Mouse (Mus musculus): ENCODE results near the gene Oca2.

The Oca2 gene

DNA sequence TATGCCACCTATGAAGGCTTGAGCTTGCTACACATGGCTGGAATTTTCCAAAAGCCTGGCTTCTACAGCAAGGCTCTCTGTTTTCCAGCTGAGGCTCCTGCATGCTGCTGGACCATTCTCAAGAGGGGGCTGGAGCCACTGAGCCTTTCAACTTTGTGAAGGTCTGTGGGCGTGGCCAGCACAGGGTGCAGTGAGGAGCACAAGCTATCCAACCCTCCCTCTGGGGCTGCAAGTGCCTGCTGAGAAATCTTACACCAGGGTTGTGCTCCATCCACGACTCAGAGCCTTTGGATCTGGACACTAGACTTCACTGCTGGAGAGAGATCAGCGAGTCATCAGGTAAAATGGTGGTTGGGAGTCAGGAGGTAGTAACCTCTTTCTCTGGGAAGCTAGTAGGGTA, at the start of gene Oca2:
Gene Oca2 (plus strand): TSS at position 218 of the 400 bp plus-strand sequence.
- no peak for DNase-seq (ENCODE audit: low read depth)

DNA sequence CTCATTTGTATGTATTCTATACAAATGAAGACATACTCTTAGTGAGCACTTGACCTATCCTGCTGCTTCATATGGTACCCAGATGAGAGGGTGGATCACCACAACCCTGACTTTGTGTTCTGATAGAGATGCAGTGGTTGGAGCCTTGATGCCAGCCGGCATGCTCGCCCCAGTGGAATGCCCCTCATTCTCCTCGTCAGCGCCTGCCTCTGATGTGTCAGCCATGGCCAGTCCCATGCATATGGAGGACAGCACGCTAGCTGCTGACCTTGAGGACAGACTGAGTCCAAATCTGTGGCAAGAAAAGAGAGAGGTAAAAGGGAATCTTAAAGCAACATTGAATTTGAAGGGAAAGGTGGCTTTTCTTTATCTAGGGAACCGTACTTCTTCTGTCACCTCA, 48.5 kb upstream of the Oca2 start:
- DNase-seq (ENCODE audit: low read depth) = no peak

DNA sequence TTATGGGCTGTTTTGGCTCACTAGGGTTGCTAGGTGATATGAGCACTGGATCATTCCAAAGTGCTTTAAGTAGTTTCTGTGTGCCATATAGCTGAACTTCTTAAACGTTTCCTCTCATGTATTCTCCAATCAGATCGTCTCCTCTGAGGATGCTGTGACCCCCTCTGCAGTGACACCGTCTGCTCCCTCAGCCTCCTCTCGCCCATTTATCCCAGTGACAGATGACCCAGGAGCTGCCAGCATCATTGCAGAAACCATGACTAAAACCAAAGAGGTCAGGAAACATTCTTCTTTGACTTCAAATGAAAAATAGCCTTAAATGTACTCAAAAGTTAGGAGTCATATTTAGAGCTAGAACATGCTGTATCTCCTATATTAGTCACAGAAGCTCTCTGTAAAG, 47.9 kb upstream of the Oca2 start:
- DNase-seq (ENCODE audit: low read depth) = no peak

DNA sequence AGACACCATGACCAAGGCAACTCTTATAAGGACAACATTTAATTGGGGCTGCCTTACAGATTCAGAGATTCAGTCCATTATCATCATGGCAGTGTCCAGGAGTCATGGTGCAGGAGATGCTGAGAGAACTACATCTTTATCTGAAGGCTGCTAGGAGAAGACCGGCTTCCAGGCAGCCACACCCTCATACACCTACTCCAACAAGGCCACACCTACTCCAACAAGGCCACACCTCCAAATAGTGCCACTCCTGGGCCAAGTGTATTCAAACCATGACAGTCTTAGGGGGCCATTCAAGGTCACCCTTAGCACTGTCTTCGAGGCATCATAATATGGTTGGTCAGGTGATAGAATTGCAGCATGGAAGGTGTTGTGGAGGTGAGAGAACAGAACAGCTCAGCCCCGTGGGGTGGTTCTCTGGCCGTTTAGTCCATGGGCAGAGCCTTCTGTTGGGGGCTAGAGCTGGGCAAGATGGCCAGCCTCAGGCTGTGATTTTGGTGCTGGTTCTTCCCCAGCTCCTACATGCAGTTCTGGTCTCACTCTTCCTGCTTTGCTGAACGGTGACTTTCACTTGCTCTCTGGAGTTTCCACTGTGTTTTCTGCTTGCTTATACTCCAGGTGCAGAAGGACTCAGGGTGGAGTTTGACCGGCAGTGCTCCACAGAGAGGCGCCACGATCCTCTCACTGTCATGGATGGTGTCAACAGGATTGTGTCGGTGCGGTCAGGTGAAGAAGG, 37.9 kb upstream of the Oca2 start:
- no peak for DNase-seq (ENCODE audit: low read depth)

DNA sequence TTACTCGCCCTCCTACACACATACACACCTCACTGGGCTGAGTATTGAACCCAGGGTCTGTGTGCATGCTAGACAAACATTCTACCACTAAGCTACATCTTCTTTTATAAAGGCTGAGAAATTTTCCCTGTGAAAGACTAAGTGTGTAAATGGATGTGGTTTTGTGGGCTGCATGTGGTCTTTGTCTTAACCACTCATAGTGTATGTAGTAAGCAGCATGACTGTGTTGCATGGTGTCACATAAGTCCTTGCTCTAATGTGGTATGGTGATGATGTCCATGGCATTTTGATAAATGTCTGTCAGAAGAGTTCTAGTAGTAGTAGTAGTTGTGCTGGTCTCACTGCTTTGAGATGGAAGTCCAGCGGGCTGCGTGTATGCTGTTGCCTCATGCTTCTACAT, 36.7 kb upstream of the Oca2 start:
- no peak for DNase-seq (ENCODE audit: low read depth)

DNA sequence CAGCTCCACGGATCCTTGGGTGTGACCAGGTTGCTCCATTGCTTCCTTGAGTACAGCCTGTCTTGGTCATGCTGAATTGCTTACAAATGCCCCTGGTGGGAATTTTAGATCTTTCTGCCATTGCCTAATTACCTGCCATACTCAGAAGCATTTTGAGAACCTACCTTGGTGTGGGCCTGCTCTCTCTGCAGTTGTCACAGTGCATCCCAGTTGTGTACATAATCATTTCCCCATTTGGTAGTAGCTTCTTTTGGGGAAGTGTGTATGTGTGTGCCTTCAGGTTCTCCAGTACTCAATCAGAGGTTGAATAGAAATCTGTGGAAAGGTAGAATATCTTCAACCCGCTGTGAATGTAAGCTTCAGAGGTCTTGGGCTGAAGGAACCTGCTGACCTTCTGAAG, 36.3 kb upstream of the Oca2 start:
- no peak for DNase-seq (ENCODE audit: low read depth)

DNA sequence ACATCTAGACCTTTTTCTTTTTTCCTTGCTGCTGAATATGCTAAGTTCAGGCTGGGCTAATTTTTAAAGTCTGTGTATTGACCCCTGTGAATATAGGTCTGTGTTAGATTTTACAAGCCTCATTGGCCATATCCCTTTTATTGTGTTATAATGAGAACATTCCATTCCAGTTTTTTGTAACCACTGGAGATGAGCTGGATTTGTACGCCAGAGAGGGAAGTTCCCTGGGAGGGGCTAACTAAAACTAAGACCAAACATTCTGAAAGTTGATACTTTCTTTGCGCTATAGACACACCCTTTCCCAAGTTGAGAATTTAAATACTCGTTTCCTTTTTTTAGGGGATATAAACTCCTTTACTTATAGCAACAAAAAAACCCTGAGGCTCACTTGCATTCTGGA, 34.7 kb upstream of the Oca2 start:
- no peak for DNase-seq (ENCODE audit: low read depth)

DNA sequence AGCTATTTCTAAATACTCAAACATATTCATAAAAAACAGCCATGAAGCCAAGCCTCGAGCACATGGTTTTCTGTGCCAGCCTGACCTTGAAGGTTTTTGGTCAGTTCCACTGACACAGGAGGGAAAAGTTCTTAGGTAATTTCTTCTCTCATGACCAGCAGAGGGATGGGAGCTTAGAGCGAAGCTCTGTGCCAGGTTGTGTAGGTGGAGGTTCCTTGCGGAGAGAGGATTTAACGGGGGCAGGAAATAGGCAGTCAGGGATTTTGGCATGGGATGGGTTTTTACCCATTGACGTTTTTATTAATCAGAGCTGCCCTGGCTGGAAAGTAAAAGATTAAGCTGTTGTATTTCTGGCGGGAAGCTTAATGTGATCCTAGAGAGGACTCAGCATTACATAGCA, 18.7 kb upstream of the Oca2 start:
- DNase-seq (ENCODE audit: low read depth) = no peak

DNA sequence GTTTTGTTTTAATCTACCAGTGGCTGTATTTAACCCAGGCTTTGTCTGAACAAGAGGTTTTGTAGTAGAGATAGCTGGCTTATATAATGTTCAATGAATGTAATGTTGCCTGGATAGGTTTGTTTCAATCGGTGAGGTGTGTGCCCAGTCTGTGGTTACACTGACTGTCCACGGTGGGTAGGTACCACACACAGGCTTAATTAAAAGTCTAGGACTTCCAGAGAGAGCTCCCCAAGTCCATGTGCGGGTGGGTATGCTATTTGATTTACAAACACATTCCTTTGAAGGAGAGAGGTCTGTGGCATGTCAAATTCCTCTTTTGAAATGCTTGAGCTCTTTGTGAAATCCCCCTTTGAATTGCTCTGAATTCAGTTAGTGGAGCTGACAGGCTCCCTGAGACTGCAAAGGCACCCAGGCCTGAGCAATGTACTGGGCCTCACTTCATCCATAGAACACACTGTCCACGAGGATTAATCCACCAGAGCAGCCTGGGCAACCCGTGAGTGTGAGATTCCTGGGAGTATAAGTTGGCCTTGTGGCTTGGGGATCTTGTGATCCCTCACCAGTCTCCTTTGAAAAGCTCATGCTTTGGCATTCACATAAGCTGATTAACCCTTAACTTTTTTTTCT, 3.7 kb upstream of the Oca2 start:
- no peak for DNase-seq (ENCODE audit: low read depth)

DNA sequence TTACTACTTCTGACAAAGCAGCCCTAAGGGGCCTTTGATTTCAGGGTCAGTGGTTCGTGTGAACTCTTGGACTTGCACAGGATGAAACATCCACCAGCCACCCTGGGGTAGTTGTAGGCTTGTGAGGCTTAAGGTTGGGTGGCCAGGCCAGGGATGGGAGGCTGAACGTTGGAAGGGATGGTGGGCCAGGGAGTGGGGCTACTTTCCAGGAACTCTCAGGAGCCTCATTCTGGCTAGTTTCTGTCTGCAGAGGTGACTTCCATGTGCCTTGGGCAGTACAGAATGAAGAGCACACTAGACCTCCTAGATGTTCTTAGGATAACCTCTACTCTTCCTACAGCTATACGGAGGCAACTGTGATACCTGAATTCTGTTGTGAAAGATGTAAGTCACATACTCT, 2.9 kb upstream of the Oca2 start:
- DNase-seq (ENCODE audit: low read depth) = no peak

DNA sequence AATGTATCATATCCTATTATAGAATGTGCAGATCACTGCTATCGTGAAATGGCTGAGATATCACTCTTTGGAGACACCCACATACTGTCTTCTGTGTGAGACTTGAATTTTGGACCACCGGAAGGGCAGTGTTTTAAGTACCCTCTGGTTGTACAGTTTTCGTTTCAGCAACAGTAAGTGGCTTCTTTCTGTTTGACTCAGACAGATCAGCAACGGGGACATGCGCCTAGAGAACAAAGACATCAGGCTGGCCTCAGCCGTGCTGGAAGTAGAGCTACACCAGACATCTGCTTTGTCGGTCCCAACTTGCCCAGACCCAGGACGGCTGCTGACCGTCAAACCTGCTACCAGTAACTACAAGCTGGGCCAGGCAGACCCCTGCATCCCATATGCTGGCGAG, 15.0 kb downstream of the Oca2 start:
- no peak for DNase-seq (ENCODE audit: low read depth)

DNA sequence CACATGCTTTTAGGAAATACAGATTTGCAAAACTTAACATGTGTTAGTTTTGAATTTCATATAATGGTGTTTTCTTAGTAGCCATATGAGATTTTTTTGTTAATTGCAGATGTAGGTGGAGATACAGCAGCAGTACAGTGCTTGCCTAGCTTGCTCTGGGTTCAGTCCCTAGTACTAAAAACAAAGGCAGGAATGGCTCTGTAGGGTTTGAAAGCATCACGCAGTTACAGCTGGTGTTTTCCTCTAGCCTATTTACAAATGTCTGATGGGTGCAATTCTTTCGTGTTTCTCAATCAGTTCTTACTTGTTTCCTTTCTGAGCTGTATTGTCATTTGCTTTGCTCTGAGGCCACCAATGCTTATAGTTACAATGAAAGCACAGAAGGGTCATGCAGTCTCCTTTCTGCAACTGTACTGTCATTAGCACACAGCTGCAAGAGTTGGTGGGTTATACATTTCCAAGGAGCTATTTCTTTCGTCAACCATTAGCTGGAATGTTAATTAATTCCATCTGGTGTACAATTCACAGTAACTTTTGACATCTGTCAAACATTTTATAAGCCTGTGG, 18.4 kb downstream of the Oca2 start:
- no peak for DNase-seq (ENCODE audit: low read depth)

DNA sequence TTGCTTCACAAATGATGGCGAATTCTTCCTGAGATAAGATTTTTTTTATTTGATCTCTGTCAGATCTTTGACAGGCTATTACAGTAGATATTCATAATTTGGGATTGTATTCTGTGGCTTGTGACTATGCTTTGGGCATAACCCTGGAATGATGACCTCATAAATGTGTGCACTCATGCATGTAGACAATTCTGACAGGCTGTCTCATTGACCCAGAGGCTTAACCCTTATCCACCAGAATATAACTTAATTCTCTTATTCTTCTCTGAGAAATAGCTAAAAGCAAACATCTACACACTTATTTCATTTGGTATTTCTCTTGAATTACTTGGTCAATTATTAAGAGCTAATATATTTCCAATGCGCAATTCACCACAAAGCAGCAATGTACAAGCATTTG, 37.9 kb downstream of the Oca2 start:
- DNase-seq (ENCODE audit: low read depth) = no peak

DNA sequence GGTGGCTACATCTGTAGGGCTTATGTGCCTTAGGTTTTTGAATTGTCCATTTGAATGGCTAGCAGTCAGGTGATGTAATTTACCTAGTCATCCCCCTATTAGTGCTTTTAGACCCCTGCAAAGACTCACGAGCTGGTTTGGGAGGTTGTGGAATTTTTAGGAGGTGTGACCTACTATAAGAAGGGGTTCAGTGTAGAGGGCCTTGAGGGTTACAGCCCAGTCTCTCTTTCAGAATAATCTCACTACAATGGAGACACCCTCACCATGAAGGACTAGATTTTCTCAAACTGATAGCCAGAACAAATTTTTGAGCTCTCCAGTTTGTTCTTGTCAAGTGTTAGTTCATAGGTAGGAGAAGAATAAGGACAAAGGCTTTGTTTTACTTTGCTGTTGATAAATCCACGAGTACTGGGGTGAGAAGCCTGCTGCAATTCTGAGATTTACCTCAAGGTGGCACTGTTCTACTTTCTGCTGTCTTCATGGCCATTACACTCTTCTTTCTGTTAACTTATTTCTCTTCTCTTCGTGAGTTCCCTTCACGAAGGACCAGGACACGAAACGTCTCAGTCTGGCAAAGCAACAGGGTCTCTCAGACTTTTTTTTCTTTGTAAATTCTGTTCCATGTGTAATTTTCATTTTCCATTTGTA, 52.0 kb downstream of the Oca2 start:
- peak; percentile 37 for DNase-seq (ENCODE audit: low read depth)

DNA sequence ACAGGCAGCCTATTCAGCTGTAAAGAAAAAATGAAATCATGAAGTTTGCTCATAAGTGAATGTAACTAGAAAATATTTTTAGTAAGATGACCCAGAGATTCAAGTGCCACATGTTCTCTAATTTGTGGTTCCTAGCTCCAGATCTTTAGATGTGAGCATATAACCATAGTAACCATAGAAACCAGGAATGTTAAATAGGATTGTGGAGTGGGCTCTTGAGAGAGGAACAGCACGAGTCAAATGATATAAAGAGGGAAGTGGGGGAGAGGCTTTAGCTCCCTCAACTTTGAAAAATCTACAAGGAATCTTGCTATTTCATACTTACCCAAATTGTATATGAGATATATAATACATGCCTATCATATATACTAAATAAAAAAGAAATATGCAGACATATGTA, 64.8 kb downstream of the Oca2 start:
- DNase-seq (ENCODE audit: low read depth) = no peak

DNA sequence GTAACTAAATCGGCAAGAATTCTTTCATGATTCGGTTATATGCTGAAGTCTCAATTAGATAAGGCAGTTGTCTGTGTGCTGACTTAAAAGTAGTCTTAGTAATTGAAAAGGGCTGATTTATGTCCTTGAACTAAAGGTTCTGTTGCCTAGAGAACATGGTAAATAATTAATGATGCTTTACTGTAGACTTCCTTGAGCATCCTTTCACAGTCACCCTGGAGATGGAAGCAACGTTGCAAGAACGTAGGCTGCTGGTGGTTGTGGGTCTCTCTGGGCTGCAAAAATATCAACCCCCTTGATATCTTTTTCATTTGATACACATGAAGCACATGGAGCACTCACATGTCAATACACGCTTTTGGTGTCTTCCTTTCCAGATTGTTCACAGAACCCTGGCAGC, 74.8 kb downstream of the Oca2 start:
- no peak for DNase-seq (ENCODE audit: low read depth)

DNA sequence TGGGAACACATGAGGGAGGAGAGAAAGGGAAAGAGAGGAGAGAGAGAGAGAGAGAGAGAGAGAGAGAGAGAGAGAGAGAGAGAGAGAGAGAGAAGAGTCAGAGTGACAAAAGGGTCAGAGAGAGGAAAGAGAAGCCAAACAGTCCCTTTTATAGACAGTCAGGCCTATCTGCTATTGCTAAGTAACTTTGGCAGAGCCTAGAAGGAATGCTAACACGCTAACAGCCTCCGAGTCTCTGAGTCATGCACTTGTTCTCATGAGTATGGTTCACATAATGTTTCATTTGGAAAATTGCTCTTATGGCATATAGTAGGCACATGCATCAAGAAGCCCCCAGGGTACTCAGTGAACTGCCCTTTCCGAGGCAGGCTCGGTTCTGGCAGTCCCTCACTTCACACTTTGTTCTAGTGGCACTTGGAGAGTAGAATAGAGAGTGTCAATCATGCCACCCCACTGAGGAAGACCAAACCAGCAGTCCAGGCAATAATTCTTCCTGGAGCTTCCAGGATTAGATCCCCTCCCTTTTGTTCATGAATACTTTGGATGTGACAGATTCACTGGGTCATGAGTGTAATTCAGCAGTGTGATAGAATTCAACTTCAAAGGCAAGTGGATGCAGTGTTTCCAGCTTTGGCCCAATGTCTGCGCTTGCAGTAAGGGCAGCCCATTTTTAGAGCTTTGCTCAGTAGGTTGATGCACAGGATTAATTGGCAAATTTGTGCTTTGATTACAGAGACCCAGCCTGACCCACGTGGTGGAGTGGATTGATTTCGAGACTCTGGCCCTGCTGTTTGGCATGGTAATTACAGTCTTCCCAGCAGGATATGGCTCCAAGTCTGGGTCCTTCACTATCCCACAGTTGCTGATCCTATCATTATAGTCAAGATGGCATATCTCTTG, 76.3 kb downstream of the Oca2 start:
- no peak for DNase-seq (ENCODE audit: low read depth)

DNA sequence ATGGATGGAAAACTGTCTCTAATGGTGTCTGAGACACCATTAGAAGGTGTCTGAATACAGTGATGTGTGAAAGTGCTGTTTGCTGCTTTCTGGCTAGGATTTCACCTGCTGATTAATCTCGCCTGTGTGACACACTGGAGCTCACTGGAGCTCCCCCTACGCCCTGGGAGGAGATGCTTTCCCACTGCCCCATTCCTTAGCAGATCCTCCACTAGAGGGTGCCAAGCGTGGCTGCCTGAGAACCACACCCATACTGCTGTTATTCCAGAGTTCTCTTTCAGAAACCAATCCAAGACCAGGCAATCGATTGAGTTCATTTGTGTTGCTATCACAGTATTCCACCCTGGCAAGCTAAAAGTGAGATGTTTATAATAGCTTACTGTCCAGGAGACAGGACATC, 88.2 kb downstream of the Oca2 start:
- DNase-seq (ENCODE audit: low read depth) = no peak

DNA sequence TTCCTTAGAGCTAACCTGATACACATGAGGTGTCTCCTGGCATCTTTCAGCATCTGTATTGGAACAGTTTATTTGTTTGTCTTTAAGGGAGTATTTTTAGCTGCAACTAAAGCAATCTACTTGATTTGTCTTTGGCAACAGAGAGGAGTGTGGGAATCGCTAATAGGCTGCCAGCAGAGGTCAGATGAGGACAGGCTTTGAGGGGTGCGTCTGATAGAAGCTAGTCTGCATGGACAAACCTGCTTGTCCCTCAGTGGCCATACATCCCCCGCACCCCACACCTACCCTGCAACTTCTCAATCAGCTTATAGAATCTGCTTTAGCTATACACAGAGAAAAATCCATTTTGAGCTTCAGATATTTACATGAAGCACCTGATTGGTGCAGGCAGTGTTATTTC, 109.0 kb downstream of the Oca2 start:
- no peak for DNase-seq (ENCODE audit: low read depth)

DNA sequence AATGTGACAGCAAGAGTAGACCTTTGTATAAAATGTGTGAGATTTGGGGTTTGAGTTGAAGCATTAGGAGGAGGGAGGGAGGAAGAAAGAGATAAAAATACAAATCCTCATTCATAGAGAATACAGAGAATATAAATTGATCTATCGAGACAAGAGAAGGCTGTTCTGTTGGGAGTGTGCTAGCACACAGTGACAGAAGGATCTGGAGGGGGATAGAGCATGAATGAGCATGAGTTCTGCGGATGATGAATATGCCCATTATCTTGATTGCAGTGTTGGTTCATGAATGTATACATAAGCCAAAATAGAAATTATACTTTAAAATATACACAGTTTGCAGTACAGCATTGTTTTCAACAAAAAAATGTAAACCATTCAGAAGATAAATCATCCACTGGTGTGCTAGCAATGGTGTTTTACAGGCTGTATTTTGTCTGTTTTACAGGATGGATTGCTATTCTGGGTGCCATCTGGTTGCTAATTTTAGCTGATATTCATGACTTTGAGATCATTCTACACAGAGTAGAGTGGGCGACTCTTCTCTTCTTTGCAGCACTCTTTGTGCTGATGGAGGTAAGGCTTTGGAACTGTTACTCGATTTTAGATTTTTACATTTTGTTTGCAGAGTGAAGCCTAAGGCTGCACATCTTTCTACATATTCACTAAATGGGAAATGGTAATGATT, 117.2 kb downstream of the Oca2 start:
- no peak for DNase-seq (ENCODE audit: low read depth)

DNA sequence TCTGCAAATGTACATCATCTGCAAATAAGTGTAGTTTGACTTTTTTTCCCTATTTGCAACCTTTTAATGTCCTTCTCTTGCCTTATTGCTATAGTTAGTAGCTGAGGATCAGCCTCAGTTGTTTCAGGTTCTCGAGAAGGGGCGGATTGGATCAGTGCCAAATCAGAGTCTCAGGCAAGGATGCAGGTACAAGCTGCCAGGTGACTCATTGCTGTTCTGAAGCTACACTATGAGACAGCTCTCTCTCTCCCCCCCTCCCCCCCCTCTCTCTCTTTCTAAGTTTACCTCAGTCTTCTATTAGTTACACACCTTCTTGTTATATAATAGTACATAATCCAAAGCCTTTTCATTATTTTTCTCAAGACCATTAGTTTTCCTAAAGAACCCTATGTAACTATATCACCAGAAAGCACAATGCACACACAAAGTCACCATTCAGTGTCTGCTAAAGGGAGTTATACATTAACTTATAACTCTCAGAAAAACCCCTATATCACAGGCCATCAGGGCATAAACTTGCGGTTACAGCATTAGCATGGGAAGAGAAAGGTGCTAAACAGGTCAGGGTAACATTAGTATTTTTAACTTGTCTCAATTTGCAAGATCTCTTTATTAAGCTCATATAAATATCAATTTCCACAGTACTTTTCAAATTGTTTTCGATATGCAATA, 142.3 kb downstream of the Oca2 start:
- DNase-seq (ENCODE audit: low read depth) = no peak

Measured in induced T-regulatory cell, adult 2 months (primary cell).